Mouse (Mus musculus): ENCODE data around the gene Wdr74. TPM values are rescaled to one million over a fixed set of nuclear protein-coding genes. Genes with fewer than 3 reads are reported as not detected.

The Wdr74 gene
- total RNA-seq, 2 experiments from 2014 or later = 16.9 to 18.2 TPM

Small RNA genes lying within 50 kb of the gene (microRNA-seq; reads per million reads assigned to microRNA genes)
- gene Mir6992 (ENCODE audit: borderline replicate concordance in 2 of 2) = 0 reads per million in 2 experiments

Other genes with a start within 250 kb of the Wdr74 start
- not detected for gene Slc22a8, start 144.6 kb upstream of the Wdr74 start, total RNA-seq (2021)
- not detected for gene Slc22a6, start 117.8 kb upstream of the Wdr74 start, total RNA-seq (2021)
- not detected for gene Chrm1, start 72.0 kb upstream of the Wdr74 start, total RNA-seq (2021)
- 10 to 100 TPM; 26.7 to 34.6 TPM for gene Slc3a2, start 12.5 kb upstream of the Wdr74 start, total RNA-seq (2021)
- not detected for gene 1700092M07Rik, start 4.9 kb downstream of the Wdr74 start, total RNA-seq (2021)
- 10 to 100 TPM; 20.9 to 21.6 TPM for gene Stx5a, start 5.6 kb downstream of the Wdr74 start, total RNA-seq (2021)
- gene Nxf1, start 21.2 kb downstream of the Wdr74 start, total RNA-seq (2021) = 10 to 100 TPM; 32.4 to 33.8 TPM
- 10 to 100 TPM; 82.8 to 87.5 TPM for gene Tmem223, start 35.2 kb downstream of the Wdr74 start, total RNA-seq (2021)
- gene Tmem179b, start 38.6 kb downstream of the Wdr74 start, total RNA-seq (2021) = 1 to 10 TPM; 8.3 to 9.8 TPM
- 1 to 10 TPM; 4.8 to 5.8 TPM for gene Taf6l, start 50.6 kb downstream of the Wdr74 start, total RNA-seq (2021)
- gene Polr2g, start 62.8 kb downstream of the Wdr74 start, total RNA-seq (2021) = 10 to 100 TPM; 29.3 to 34.7 TPM
- under 1 TPM; 0.43 to 0.56 TPM for gene Zbtb3, start 66.7 kb downstream of the Wdr74 start, total RNA-seq (2021)
- gene Ttc9c, start 83.5 kb downstream of the Wdr74 start, total RNA-seq (2021) = 10 to 100 TPM; 10.9 to 13.1 TPM
- gene Hnrnpul2, start 84.2 kb downstream of the Wdr74 start, total RNA-seq (2021) = 10 to 100 TPM; 34.7 to 38.6 TPM
- gene AC129217.1, start 93.9 kb downstream of the Wdr74 start, total RNA-seq (2021) = not detected
- gene Bscl2, start 101.6 kb downstream of the Wdr74 start, total RNA-seq (2021) = 10 to 100 TPM; 15.7 to 20.8 TPM
- gene Gng3, start 103.4 kb downstream of the Wdr74 start, total RNA-seq (2021) = not detected
- 10 to 100 TPM in 1 of 2 experiments, 1 to 10 TPM in 1; 6.8 to 10.9 TPM for gene Lrrn4cl, start 114.9 kb downstream of the Wdr74 start, total RNA-seq (2021)
- gene Ubxn1, start 135.7 kb downstream of the Wdr74 start, total RNA-seq (2021) = 100 to 1,000 TPM; 190 to 208 TPM
- 10 to 100 TPM; 50.8 to 57.0 TPM for gene Uqcc3, start 145.1 kb downstream of the Wdr74 start, total RNA-seq (2021)
- gene Lbhd1, start 147.9 kb downstream of the Wdr74 start, total RNA-seq (2021) = 10 to 100 TPM in 1 of 2 experiments, 1 to 10 TPM in 1; 4.8 to 10.3 TPM
- not detected for gene Gm49403, start 148.1 kb downstream of the Wdr74 start, total RNA-seq (2021)
- gene 1810009A15Rik, start 153.0 kb downstream of the Wdr74 start, total RNA-seq (2021) = 10 to 100 TPM; 13.1 to 18.0 TPM
- not detected for gene Gm49416, start 153.1 kb downstream of the Wdr74 start, total RNA-seq (2021)
- gene Ints5, start 157.2 kb downstream of the Wdr74 start, total RNA-seq (2021) = 1 to 10 TPM; 8.3 to 9.4 TPM
- gene Ganab, start 162.2 kb downstream of the Wdr74 start, total RNA-seq (2021) = 10 to 100 TPM; 23.1 to 25.9 TPM
- gene B3gat3, start 184.5 kb downstream of the Wdr74 start, total RNA-seq (2021) = 10 to 100 TPM; 27.2 to 28.3 TPM
- gene Rom1, start 193.5 kb downstream of the Wdr74 start, total RNA-seq (2021) = 10 to 100 TPM in 1 of 2 experiments, 1 to 10 TPM in 1; 6.7 to 18.4 TPM
- 1 to 10 TPM; 6.0 to 7.2 TPM for gene Eml3, start 193.7 kb downstream of the Wdr74 start, total RNA-seq (2021)
- gene Mta2, start 206.0 kb downstream of the Wdr74 start, total RNA-seq (2021) = 10 to 100 TPM; 19.5 to 21.9 TPM
- gene Tut1, start 218.0 kb downstream of the Wdr74 start, total RNA-seq (2021) = 1 to 10 TPM; 5.7 to 7.2 TPM
- gene Eef1g, start 231.2 kb downstream of the Wdr74 start, total RNA-seq (2021) = 100 to 1,000 TPM; 464 to 492 TPM